Mouse (Mus musculus): ENCODE results near the gene Btn1a1.
A peak's percentile ranks its signal among the peaks of the same experiment; 100 is the strongest.

- TF ChIP-seq CTCF (IDR thresholded peaks at IDR 0.05; ENCODE audit: borderline replicate concordance, extremely low read depth, insufficient read depth, insufficient read length) (no peak), POLR2A (IDR thresholded peaks at IDR 0.05; ENCODE audit: borderline replicate concordance, extremely low read depth, insufficient read depth, insufficient read length, poor library complexity, severe bottlenecking) (peak; percentile 24; the same call in 1 of the 2 replicates)
Observed at GRCm38 (mm10) chr13:23423286-23424051, 42.2 kb downstream of the Btn1a1 start, which contains the start of gene Abt1.
